Mouse (Mus musculus) layer of hippocampus, adult 6 months (tissue): Measurements from ENCODE around the gene 9330161L09Rik. TPM values are rescaled to one million over a fixed set of nuclear protein-coding genes. Genes with fewer than 3 reads are reported as not detected.

Experiments used
- long read RNA-seq, 2 experiments: library from polyadenylated mRNA; unstranded; transcript quantifications; one replicate each; pipeline ENCODE4 v2.0.0; 2019 to 2020
- polyA plus RNA-seq: library from polyadenylated mRNA; unstranded; fragments of <200 nt; fragmentation: Nextera tagmentation; gene quantifications from 2 replicates; pipeline ENCODE4 v1.2.3, GENCODE M21; 2021

The 9330161L09Rik gene
- polyA plus RNA-seq: 0.19 and 0.38 TPM in 2 replicates
- long read RNA-seq, experiment 1, partial matches to known transcripts: 0 of 1 reads
- long read RNA-seq, experiment 1, other reads (novel, unspliced or antisense): 0 of 1 reads
- long read RNA-seq, experiment 2: 0 reads

GRCm38 (mm10) chr12:103407720-103408119, at the start of gene 9330161L09Rik:
TSS of gene 9330161L09Rik (minus strand) at chr12:103407820.

GRCm38 (mm10) chr12:103457140-103457539, 49.5 kb upstream of the 9330161L09Rik start, which contains the start of gene Ifi27l2b:
TSS of gene Ifi27l2b (minus strand) at chr12:103457223.

GRCm38 (mm10) chr12:103443524-103443923, 35.9 kb upstream of the 9330161L09Rik start, which contains the start of gene Ifi27l2a:
TSS of gene Ifi27l2a (minus strand) at chr12:103443680.

GRCm38 (mm10) chr12:103433986-103434731, 26.5 kb upstream of the 9330161L09Rik start, which contains the start of gene Ifi27:
TSS of gene Ifi27 (plus strand) at chr12:103434211.

GRCm38 (mm10) chr12:103425729-103426470, 18.3 kb upstream of the 9330161L09Rik start, which contains the start of gene Ddx24:
TSS of gene Ddx24 (minus strand) at chr12:103425830.

GRCm38 (mm10) chr12:103388505-103389347, 18.9 kb downstream of the 9330161L09Rik start, which contains the start of gene Otub2:
TSS of gene Otub2 (plus strand) at chr12:103388682.

Other genes starting within 250 kb of the 9330161L09Rik start
- 2.1 TPM in 2 replicates for gene Prima1, start 165.7 kb downstream of the 9330161L09Rik start, polyA plus RNA-seq
- gene Fam181a, start 96.8 kb downstream of the 9330161L09Rik start, polyA plus RNA-seq: 2.2 and 3.4 TPM in 2 replicates
- gene Asb2, start 51.8 kb downstream of the 9330161L09Rik start, polyA plus RNA-seq: 1.8 and 2.1 TPM in 2 replicates
- 29.6 and 30.0 TPM in 2 replicates for gene Otub2, start 19.1 kb downstream of the 9330161L09Rik start, polyA plus RNA-seq
- gene Ddx24, start 18.0 kb upstream of the 9330161L09Rik start, polyA plus RNA-seq: 288 and 319 TPM in 2 replicates
- gene Ifi27, start 26.4 kb upstream of the 9330161L09Rik start, polyA plus RNA-seq: 143 and 254 TPM in 2 replicates
- 21.0 and 37.1 TPM in 2 replicates for gene Ifi27l2a, start 35.9 kb upstream of the 9330161L09Rik start, polyA plus RNA-seq
- not detected in 2 replicates for gene Ifi27l2b, start 49.4 kb upstream of the 9330161L09Rik start, polyA plus RNA-seq
- 9.5 and 10.3 TPM in 2 replicates for gene Ppp4r4, start 124.5 kb upstream of the 9330161L09Rik start, polyA plus RNA-seq
- gene Serpina10, start 223.6 kb upstream of the 9330161L09Rik start, polyA plus RNA-seq: not detected in 2 replicates
- not detected in 2 replicates for gene Serpina6, start 249.4 kb upstream of the 9330161L09Rik start, polyA plus RNA-seq